Mouse (Mus musculus) left cerebral cortex, postnatal 25 days (tissue): ENCODE results near the gene Mdh1. TPM values are rescaled to one million over a fixed set of nuclear protein-coding genes. Genes with fewer than 3 reads are reported as not detected.
A peak's percentile ranks its signal among the peaks of the same experiment; 100 is the strongest.

Experiments used
- DNase-seq, 2 experiments: peaks; one replicate each; pipeline ENCODE4 v3.0.0; 2022; ENCODE audit warnings: low spot score in 2 of 2, mixed read lengths in 1 of 2
- intact Hi-C: fragments of 180-260 bp; cut with DNase I; formaldehyde crosslinking; loops from one replicate; pipeline ENCODE4 v1.15.1; 2025
- total RNA-seq, 2 experiments: library from RNA; stranded (reverse); gene quantifications; 2 replicates each; pipeline ENCODE4 v1.2.3; 2021

Gene Mdh1
- 100 to 1,000 TPM; 893 to 909 TPM for total RNA-seq

DNA sequence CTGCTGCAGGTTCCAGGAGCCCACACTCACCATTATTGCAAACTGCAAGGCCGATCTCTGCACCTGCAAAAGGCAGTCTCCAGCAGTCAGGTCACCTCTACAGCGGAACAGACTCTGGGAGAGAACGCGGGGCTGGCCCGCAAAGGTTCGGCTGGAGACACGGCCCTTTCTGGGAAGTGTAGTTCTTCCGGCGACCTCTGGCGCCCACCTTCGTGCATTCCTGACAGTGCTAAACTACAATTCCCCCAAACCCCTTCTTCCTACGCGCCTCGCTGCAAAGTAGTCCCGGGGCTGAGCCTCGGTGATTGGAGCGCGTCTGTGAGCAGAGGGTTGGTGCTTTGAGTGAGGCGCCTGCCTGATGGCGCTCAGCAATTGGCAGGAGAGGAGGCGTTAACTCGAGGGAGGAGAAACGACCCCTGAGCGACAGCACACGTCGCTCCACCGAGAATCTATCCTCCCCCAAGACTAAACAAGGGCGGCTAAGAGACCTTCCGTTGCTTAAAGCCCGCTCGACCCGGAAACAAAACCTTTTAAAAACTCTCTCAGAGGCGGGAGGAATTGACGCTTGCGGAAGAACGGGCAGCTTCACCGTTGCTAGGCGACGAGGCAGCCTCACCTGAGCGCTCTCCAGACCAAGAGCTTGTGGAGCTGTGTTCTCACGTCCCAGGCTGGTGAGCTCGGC, at the start of gene Mdh1, which contains the start of gene Wdpcp:
Gene Mdh1, minus strand, starts transcription at position 668 of the 682 bp plus-strand sequence.
Gene Wdpcp, plus strand, starts transcription at position 536 of the 682 bp plus-strand sequence.
- DNase-seq: peak; percentile 97 to 99
- intact Hi-C loops: loop anchor here (5.0 kb wide), 1 partner anchor 200 kb away; the partner anchor contains the start of gene Ugp2

- no peak for DNase-seq
- intact Hi-C loops: no loop called here
Measured at GRCm38 (mm10) chr11:21615915-21616314, 43.7 kb upstream of the Mdh1 start.

GRCm38 (mm10) chr11:21602497-21602896, 30.3 kb upstream of the Mdh1 start:
- intact Hi-C loops: no loop called here
- DNase-seq: no peak

- no peak for DNase-seq
- intact Hi-C loops: no loop called here
Measured at GRCm38 (mm10) chr11:21583286-21583685, 11.1 kb upstream of the Mdh1 start.

GRCm38 (mm10) chr11:21581472-21581871, 9.3 kb upstream of the Mdh1 start:
- intact Hi-C loops: no loop called here

DNA sequence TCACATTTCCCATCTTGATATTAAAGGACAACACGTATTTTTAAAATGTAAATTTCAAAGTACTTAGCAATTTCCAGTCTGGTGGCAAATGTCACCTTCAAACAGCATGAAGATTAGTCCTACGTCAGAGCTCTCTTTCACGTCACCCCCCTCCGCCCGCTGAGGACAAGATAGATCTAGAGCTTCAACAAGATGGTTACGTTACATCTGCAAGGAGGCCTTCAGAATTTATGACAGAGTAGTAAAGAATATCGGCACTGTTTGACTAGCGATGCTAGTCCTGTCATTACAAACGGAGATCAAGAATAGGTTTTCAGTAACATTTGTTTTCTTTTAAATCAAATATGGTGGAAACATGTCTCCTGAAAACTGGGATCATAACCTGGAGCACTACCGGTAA, 1.2 kb downstream of the Mdh1 start:
- peak; percentile 51 to 84 for DNase-seq
- intact Hi-C loops: loop anchor here (5.0 kb wide), 1 partner anchor 199 kb away; the partner anchor contains the start of gene Ugp2

More at GRCm38 (mm10) chr11:21581472-21581871, 9.3 kb upstream of the Mdh1 start:
- no peak for DNase-seq

DNA sequence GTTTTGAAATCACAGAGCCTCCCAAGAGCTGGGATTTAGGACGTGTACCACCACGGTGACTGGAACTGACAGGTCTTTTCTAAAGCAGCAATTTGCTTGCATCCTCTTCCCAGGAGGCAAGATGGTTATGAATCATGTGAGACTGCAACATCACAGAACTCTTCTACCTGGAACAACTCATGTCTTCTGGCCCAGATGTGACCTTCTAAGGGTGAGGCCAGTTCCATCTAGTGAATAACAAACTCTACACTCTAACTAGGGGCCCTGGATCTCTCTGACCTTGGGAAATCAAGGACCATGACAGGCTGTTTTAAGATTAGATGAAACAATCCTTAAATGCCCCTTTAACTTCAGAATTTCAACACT, 2.1 kb downstream of the Mdh1 start:
- DNase-seq: no peak
- intact Hi-C loops: loop anchor here (5.0 kb wide), 1 partner anchor 198 kb away; the partner anchor contains the start of gene Ugp2

GRCm38 (mm10) chr11:21569456-21570108, 2.6 kb downstream of the Mdh1 start:
- DNase-seq: peak; percentile 56 to 81
- intact Hi-C loops: loop anchor here (5.0 kb wide), 1 partner anchor 197 kb away; the partner anchor contains the start of gene Ugp2

DNA sequence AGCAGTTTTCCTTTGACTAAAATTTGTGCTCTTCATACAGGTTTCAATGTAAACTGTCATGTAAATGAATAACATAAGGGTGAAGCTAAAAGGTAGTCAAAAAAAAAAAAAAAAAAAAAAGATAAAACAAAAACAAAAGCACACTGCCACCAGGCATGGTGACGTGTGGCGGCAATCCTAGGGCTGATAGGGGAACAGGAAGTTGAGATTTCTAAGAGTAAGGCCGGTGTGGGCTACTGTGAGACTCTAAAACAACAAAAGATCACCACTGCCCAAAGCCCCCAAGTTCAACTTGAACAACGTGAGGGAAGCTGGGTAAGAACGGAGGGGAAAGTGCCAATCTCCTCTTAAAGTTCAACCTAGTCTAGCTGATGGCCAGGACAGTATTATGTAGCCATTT, 3.2 kb downstream of the Mdh1 start:
- DNase-seq: no peak
- intact Hi-C loops: no loop called here

GRCm38 (mm10) chr11:21567733-21568132, 4.4 kb downstream of the Mdh1 start:
- DNase-seq: no peak
- intact Hi-C loops: no loop called here

DNA sequence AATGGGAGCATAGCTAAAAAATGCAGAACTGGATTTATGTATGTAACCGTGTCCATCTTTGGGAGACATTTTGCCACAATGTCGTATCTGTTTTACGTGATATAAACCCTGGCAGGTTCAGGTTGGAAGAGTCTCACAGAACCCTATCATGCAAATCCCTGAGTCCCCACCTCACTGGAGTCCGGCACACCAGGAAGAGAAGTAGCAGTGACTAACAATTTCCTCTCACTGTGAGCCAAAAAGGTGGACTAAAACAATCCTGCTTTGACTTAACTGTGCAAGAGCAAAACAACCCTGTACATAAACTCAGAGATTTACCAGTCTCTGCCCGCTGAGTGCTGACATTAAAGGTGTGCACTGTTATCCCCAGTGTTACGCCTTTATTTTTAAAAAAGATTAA, 5.2 kb downstream of the Mdh1 start:
- DNase-seq: no peak
- intact Hi-C loops: no loop called here

DNA sequence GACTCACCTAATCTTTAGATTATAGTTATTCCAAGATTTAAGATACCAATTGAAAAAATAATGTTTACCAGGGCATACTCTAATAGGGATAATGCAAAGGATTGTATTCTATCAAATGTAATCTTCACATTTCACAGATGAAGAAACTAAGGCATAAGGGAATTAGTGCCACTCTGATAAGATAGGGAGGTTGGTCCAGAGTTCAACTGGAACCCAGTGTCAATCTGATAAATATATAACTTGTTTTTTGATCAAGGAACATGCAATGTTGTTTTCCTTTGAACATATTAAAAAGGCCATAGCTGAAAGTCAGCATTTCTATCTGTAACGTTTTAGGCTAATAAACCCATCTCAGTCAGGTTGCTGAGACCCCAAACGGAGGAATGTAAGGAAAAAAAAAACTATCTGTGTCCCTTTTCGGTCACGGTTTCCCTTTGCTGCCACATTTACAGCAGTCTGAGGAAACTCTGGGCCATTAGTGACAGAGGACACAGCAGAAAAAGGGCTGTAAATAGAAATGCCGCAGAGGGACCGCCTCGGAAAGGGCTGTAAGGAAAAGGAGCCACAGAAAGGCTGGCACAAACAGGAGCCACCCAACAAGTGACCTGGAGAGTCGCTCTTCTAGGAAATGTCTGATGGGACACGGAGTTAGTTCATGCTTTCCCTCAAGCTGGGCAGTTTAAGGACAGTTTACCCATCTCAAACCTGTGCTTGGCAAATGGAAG, 7.3 kb downstream of the Mdh1 start:
- intact Hi-C loops: no loop called here
- no peak for DNase-seq

DNA sequence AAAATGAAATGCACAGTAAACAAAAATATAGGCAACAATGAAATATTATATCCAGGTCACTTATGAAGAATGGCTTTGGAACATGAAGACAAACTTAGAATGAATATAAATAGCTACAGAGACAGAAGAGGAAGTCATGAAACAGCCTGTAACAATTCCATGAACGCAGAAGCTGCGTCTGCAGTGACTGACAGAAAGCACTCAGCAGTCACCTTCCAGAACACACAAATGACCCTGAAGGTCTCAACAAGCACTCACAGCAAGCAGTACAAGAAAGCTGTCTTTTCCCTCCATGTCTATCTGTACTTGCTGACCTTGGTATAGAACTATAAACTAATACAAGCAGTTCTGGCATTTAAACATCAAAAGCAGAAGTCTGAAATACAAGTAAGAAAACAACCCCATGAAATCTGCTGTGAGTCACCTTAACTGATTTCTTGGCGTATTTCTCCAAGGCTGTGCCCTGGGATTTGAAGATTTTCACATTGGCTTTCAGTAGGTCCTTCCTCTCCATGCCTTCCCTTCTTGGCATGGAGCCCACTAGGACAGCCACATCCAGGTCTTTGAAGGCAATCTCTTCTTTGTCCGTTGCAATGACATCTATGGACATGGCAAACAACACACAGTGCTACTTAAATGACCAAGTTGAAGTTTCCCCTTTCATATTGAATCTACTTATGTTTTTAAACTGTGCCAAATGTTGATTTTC, 8.4 kb downstream of the Mdh1 start:
- DNase-seq: no peak
- intact Hi-C loops: no loop called here

GRCm38 (mm10) chr11:21561347-21561746, 10.8 kb downstream of the Mdh1 start:
- intact Hi-C loops: no loop called here
- peak in 1 of 2 experiments; percentile 71 for DNase-seq

GRCm38 (mm10) chr11:21559727-21560126, 12.4 kb downstream of the Mdh1 start:
- intact Hi-C loops: no loop called here
- DNase-seq: no peak

- intact Hi-C loops: no loop called here
- no peak for DNase-seq
Measured at GRCm38 (mm10) chr11:21552049-21552448, 20.1 kb downstream of the Mdh1 start.

- intact Hi-C loops: no loop called here
- no peak for DNase-seq
Measured at GRCm38 (mm10) chr11:21550222-21551173, 21.7 kb downstream of the Mdh1 start.

DNA sequence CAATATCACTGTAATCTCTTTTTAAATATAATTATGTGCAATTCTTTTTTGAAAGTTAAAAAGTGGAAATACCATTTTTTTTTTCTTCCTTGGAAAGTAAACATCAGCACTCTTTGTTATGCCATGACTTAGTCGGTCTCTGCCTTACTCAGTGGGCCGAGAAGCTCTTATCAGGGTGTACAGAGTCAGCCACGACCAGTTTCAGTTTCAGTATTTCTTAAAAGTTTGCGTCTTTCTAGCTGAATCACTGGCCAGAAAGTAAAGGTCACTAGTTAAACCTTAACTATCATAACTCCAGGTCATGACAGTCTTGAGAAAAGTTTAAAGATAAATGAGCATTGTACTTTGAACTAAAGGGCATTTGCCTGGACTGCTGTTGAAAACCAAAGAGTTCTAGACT, 22.4 kb downstream of the Mdh1 start:
- DNase-seq: no peak
- intact Hi-C loops: loop anchor here (5.0 kb wide), 1 partner anchor 72 kb away; no protein-coding TSS in a partner anchor
